Mouse (Mus musculus) liver, embryonic 14.5 days (tissue): Measurements from ENCODE around the gene Ugdh. TPM values are rescaled to one million over a fixed set of nuclear protein-coding genes. Genes with fewer than 3 reads are reported as not detected.

Source experiments
- ATAC-seq: fragments of 200-750 bp; cut with Nextera tagmentation; 2 replicates; pipeline ENCODE4 v1.8.0; 2017; ENCODE audit warnings: moderate number of reproducible peaks, mild to moderate bottlenecking, moderate library complexity; ENCODE audit not compliant: insufficient read depth
- DNase-seq, 3 experiments: peaks; one replicate each; pipeline ENCODE4 v3.0.0-alpha.2; 2012 to 2013; ENCODE audit warnings: low read depth in 3 of 3, low spot score in 3 of 3
- H3K27ac ChIP-seq: fragments of 300-500 bp; sonication (generic); 2 replicates; pipeline ENCODE4 v1.5.1; 2014; ENCODE audit warnings: moderate library complexity, mild to moderate bottlenecking, control low read depth, inconsistent platforms
- H3K27me3 ChIP-seq: fragments of 300-500 bp; sonication (generic); 2 replicates; pipeline ENCODE4 v1.6.1; 2014; ENCODE audit warnings: mild to moderate bottlenecking, low read length, moderate library complexity; ENCODE audit not compliant: control insufficient read depth, insufficient read depth
- H3K36me3 ChIP-seq: fragments of 300-500 bp; sonication (generic); replicated peaks from 2 replicates; pipeline ENCODE4 v1.6.1; 2014; ENCODE audit warnings: low read depth; ENCODE audit not compliant: control insufficient read depth, insufficient read depth
- H3K4me1 ChIP-seq, 2 experiments: fragments of 200-500 bp in 1 of 2; fragments of 300-500 bp in 1 of 2; sonication (generic) in 1 of 2; replicated peaks; 2 replicates each; pipeline ENCODE4 v1.6.1; 2012 to 2014; ENCODE audit warnings: antibody characterized with exemption in 1 of 2, inconsistent platforms in 1 of 2, low read length in 1 of 2; ENCODE audit not compliant: control insufficient read depth in 2 of 2, insufficient read depth in 2 of 2
- H3K4me2 ChIP-seq: fragments of 300-500 bp; sonication (generic); 2 replicates; pipeline ENCODE4 v1.6.1; 2014; ENCODE audit warnings: low read depth, mild to moderate bottlenecking, control low read depth, moderate library complexity
- H3K4me3 ChIP-seq, 2 experiments: fragments of 200-500 bp in 1 of 2; fragments of 300-500 bp in 1 of 2; sonication (generic) in 1 of 2; 2 replicates each; pipeline ENCODE4 v1.5.1; 2012 to 2014; ENCODE audit warnings: low read depth in 2 of 2, low read length in 2 of 2, mild to moderate bottlenecking in 2 of 2, control low read depth in 1 of 2, inconsistent platforms in 1 of 2, moderate library complexity in 1 of 2; ENCODE audit not compliant: insufficient read depth in 1 of 2
- H3K9ac ChIP-seq: fragments of 300-500 bp; sonication (generic); replicated peaks from 2 replicates; pipeline ENCODE4 v1.6.1; 2014; ENCODE audit warnings: mild to moderate bottlenecking, control low read depth, moderate library complexity
- H3K9me3 ChIP-seq: fragments of 300-500 bp; sonication (generic); 2 replicates; pipeline ENCODE4 v1.6.1; 2016; ENCODE audit warnings: low read length, mixed read lengths; ENCODE audit not compliant: control insufficient read depth
- CTCF ChIP-seq: IDR thresholded peaks from 2 replicates; pipeline ENCODE4 v1.5.1; 2016; ENCODE audit warnings: antibody characterized with exemption, low read depth, control low read depth
- EP300 ChIP-seq: IDR thresholded peaks from 2 replicates; pipeline ENCODE4 v1.6.1; 2016; ENCODE audit warnings: antibody characterized with exemption, low read depth
- WGBS: fragments of 180-500 bp; shearing (Covaris S2); extraction: QIAGEN DNeasy Blood & Tissue Kit; methylation state at CpG from one replicate; pipeline ENCODE4 v1.1.7; 2014; ENCODE audit not compliant: insufficient replicate concordance; 5-methylcytosine and 5-hydroxymethylcytosine counted together
- polyA plus RNA-seq, 2 experiments: library from polyadenylated mRNA; depleted of rRNA in 1 of 2; stranded (reverse) in 1 of 2; unstranded in 1 of 2; fragments of >200 nt; fragmentation: Nextera tagmentation in 1 of 2; extraction: Ambion mirVana in 1 of 2; gene quantifications; 2 replicates each; pipeline versions ENCODE4 v1.2.1 to v1.2.3; 2012 to 2014

The Ugdh gene
- polyA plus RNA-seq, 2 experiments: 6.7 to 14.1 TPM

DNA sequence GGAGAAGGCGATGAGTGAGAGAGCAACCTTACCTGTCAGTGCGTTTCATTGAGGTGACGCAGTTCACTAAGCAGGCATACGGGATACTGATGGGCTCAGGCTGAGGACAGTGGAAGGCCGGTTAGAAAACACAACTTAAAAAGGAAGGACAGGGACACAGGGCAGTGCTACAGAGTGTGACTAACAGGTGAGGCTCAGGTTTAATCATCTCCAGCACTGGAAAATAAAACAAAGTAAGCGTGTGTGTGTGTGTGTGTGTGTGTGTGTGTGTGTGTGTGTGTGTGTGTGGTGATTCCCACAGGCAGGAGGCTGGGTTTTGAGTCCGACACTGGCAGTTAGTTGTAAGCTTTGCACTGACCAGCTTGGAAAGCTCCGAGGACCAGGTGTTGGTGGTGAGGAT lies 12.9 kb downstream of the Ugdh start:
- H3K4me1 ChIP-seq: peaks cover 5 to 12% of the 10 kb centered on the region in 2 experiments; a peak in 3 of 4 replicates
- no peak overlapping the region for H3K9ac ChIP-seq
- H3K36me3 ChIP-seq: peaks cover 2% of the 10 kb centered on the region
- ATAC-seq (no peak), DNase-seq (no peak)
- H3K4me2 ChIP-seq: no peak overlapping the region
- H3K27ac ChIP-seq: no peak overlapping the region
- no peaks in the 10 kb centered on the region for H3K27me3 ChIP-seq
- no peak overlapping the region for H3K4me3 ChIP-seq
- H3K9me3 ChIP-seq: no peaks in the 10 kb centered on the region
- WGBS: 81% methylated on average over 8 of the region's 8 CpGs
- TF ChIP-seq EP300 (no peak), CTCF (no peak)

GRCm38 (mm10) chr5:65420822-65421221 lies 14.9 kb downstream of the Ugdh start:
- TF ChIP-seq EP300: no peak
- TF ChIP-seq CTCF: no peak
- no peaks in the 10 kb centered on the region for H3K9me3 ChIP-seq
- WGBS: 18% methylated on average over 6 of the region's 6 CpGs
- no peak overlapping the region for H3K4me2 ChIP-seq
- H3K4me3 ChIP-seq: no peak overlapping the region
- H3K27me3 ChIP-seq: no peaks in the 10 kb centered on the region
- H3K4me1 ChIP-seq: peaks cover 11 to 19% of the 10 kb centered on the region in 2 experiments; a peak in 3 of 4 replicates
- DNase-seq: peak in 1 of 3 experiments; percentile 20
- no peak overlapping the region for H3K27ac ChIP-seq
- no peak overlapping the region; the same call in 1 of the 2 replicates for H3K9ac ChIP-seq
- no peaks in the 10 kb centered on the region for H3K36me3 ChIP-seq
- ATAC-seq: no peak

GRCm38 (mm10) chr5:65419136-65419535 lies 16.6 kb downstream of the Ugdh start:
- no peaks in the 10 kb centered on the region for H3K9me3 ChIP-seq
- WGBS: 80% methylated on average over 10 of the region's 10 CpGs
- H3K4me1 ChIP-seq: peaks cover 16 to 27% of the 10 kb centered on the region in 2 experiments
- ATAC-seq: no peak
- H3K36me3 ChIP-seq: no peaks in the 10 kb centered on the region
- no peaks in the 10 kb centered on the region for H3K27me3 ChIP-seq
- DNase-seq: no peak
- H3K4me2 ChIP-seq: no peak overlapping the region
- no peak for TF ChIP-seq CTCF
- TF ChIP-seq EP300: no peak
- H3K9ac ChIP-seq: no peak overlapping the region
- H3K27ac ChIP-seq: no peak overlapping the region
- H3K4me3 ChIP-seq: no peak overlapping the region

- WGBS: 29% methylated on average over 26 of the region's 26 CpGs
- Histone ChIP-seq H3K27me3 (no peaks in the 10 kb centered on the region), H3K4me1 (peaks cover 15 to 23% of the 10 kb centered on the region in 2 experiments), H3K4me2 (peak overlapping the region; percentile 67), H3K27ac (peak overlapping the region; percentile 75), H3K36me3 (no peaks in the 10 kb centered on the region), H3K9me3 (no peaks in the 10 kb centered on the region), H3K9ac (peak overlapping the region; percentile 65), H3K4me3 (peak overlapping the region; percentile 3 to 31; a peak in 2 of 4 replicates)
- TF ChIP-seq EP300 (peak; percentile 65), CTCF (peak; percentile 47)
- DNase-seq: peak; percentile 70 to 72 (median 71)
- peak; percentile 96 for ATAC-seq
Measured at GRCm38 (mm10) chr5:65415653-65416458, 19.9 kb downstream of the Ugdh start.

- no peak for DNase-seq
- TF ChIP-seq CTCF: no peak
- no peak for TF ChIP-seq EP300
- no peaks in the 10 kb centered on the region for H3K27me3 ChIP-seq
- 87% methylated on average over 12 of the region's 12 CpGs for whole genome bisulfite sequencing
- H3K4me3 ChIP-seq: no peak overlapping the region
- no peak for ATAC-seq
- H3K9ac ChIP-seq: no peak overlapping the region
- no peak overlapping the region for H3K4me2 ChIP-seq
- no peaks in the 10 kb centered on the region for H3K9me3 ChIP-seq
- H3K27ac ChIP-seq: no peak overlapping the region
- no peaks in the 10 kb centered on the region for H3K4me1 ChIP-seq
- H3K36me3 ChIP-seq: peaks cover 8% of the 10 kb centered on the region
Measured at GRCm38 (mm10) chr5:65407989-65408388, 27.8 kb downstream of the Ugdh start.
